ENCODE assay signal across 13 mouse cellular contexts in the genomic region with DNA sequence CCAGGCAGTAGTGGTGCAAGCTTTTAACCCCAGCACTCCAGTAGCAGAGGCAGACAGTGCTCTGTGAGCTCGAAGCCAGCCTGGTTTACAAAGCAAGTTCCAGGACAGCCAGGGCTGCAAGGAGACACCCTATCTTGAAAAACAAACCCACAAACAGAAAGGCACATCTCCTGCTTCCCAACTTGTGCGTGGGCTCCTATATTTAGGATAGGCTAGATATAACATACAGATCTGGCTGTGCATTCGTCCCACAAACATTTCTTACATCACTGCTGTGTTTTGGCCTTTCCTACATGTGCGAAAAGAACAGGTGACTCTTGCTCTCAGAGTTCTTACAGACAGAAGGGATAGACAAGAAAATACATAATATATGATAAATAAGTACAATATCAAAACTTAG.
"Had no signal": no experiment of that assay in that cellular context is flagged by ENCODE, and none has a peak within 500 bp of the region (broad histone marks: within the 10 kb centered on the region; RNA-seq: fewer than 3 reads in every experiment).

No protein-coding gene starts in this region.

- H3K4me3 ChIP-seq: midbrain, embryonic 10.5 days; midbrain, embryonic 12.5 days; neural tube, embryonic 12.5 days; stomach, embryonic 15.5 days had no signal

- DNase-seq: lung, adult 18-20 months; lung, embryonic 14.5 days; lung, postnatal 10 days; midbrain, embryonic 14.5 days; right cerebral cortex, postnatal 14 days; thymus, adult 18-20 months; thymus, postnatal 14 days; thymus, postnatal 36 days had no signal

- H3K27ac ChIP-seq: midbrain, embryonic 10.5 days; midbrain, embryonic 12.5 days; neural tube, embryonic 12.5 days; stomach, embryonic 15.5 days; stomach, postnatal 0 days had no signal
